Mouse (Mus musculus) forebrain, embryonic 14.5 days (tissue): ENCODE data around the gene Psma6. TPM values are rescaled to one million over a fixed set of nuclear protein-coding genes. Genes with fewer than 3 reads are reported as not detected.

Source experiments
- ATAC-seq: fragments of 200-750 bp; cut with Nextera tagmentation; 2 replicates; pipeline ENCODE4 v1.8.0; 2017; ENCODE audit warnings: mild to moderate bottlenecking, moderate library complexity
- DNase-seq: peaks from one replicate; pipeline ENCODE4 v3.0.0-alpha.2; 2015; ENCODE audit warnings: low spot score
- H3K27ac ChIP-seq: fragments of 300-500 bp; sonication (generic); 2 replicates; pipeline ENCODE4 v1.5.1; 2014; ENCODE audit warnings: low read depth, mild to moderate bottlenecking, control low read depth, low read length, moderate library complexity
- H3K27me3 ChIP-seq: fragments of 300-500 bp; sonication (generic); replicated peaks from 2 replicates; pipeline ENCODE4 v1.6.1; 2014; ENCODE audit warnings: low read length, control low read depth, mixed read lengths; ENCODE audit not compliant: control insufficient read depth, insufficient read depth
- H3K36me3 ChIP-seq: fragments of 300-500 bp; sonication (generic); 2 replicates; pipeline ENCODE4 v1.6.1; 2014; ENCODE audit warnings: low read length, control low read depth; ENCODE audit not compliant: control insufficient read depth, insufficient read depth
- H3K4me1 ChIP-seq: fragments of 300-500 bp; sonication (generic); 2 replicates; pipeline ENCODE4 v1.6.1; 2014; ENCODE audit warnings: antibody characterized with exemption, low read length, control low read depth; ENCODE audit not compliant: control insufficient read depth, insufficient read depth
- H3K4me2 ChIP-seq: fragments of 300-500 bp; sonication (generic); 2 replicates; pipeline ENCODE4 v1.6.1; 2014; ENCODE audit warnings: mild to moderate bottlenecking, control low read depth, low read length
- H3K4me3 ChIP-seq: fragments of 300-500 bp; sonication (generic); 2 replicates; pipeline ENCODE4 v1.5.1; 2014; ENCODE audit warnings: low read depth, low read length, control low read depth
- H3K9ac ChIP-seq: fragments of 300-500 bp; sonication (generic); 2 replicates; pipeline ENCODE4 v1.6.1; 2014; ENCODE audit warnings: mild to moderate bottlenecking, low read length, control low read depth, moderate library complexity
- H3K9me3 ChIP-seq: fragments of 300-500 bp; sonication (generic); replicated peaks from 2 replicates; pipeline ENCODE4 v1.6.1; 2016; ENCODE audit warnings: low read length, control low read depth, mixed read lengths; ENCODE audit not compliant: control insufficient read depth
- WGBS: fragments of 180-500 bp; shearing (Covaris S2); extraction: QIAGEN DNeasy Blood & Tissue Kit; methylation state at CpG from one replicate; pipeline ENCODE4 v1.1.7; 2014; 5-methylcytosine and 5-hydroxymethylcytosine counted together
- polyA plus RNA-seq: library from polyadenylated mRNA; unstranded; fragments of >200 nt; fragmentation: Nextera tagmentation; extraction: Ambion mirVana; gene quantifications from 2 replicates; pipeline ENCODE4 v1.2.1, GENCODE M21; 2014

The Psma6 gene
- polyA plus RNA-seq, 1 experiment from 2014 or later, result 544 TPM

GRCm38 (mm10) chr12:55365083-55365482 lies 18.9 kb upstream of the Psma6 start:
- ATAC-seq, result no peak
- Histone ChIP-seq H3K4me1 (no peaks in the 10 kb centered on the region), H3K36me3 (no peaks in the 10 kb centered on the region)

GRCm38 (mm10) chr12:55372424-55373055 lies 11.5 kb upstream of the Psma6 start:
- Histone ChIP-seq H3K4me2 (no peak overlapping the region), H3K9me3 (no peaks in the 10 kb centered on the region), H3K9ac (no peak overlapping the region), H3K36me3 (no peaks in the 10 kb centered on the region), H3K4me3 (no peak overlapping the region), H3K27ac (no peak overlapping the region), H3K27me3 (no peaks in the 10 kb centered on the region), H3K4me1 (no peaks in the 10 kb centered on the region)
- no peak for ATAC-seq
- WGBS, result 86% methylated on average over 3 of the region's 3 CpGs
- peak; percentile 3 for DNase-seq

More at GRCm38 (mm10) chr12:55365083-55365482, 18.9 kb upstream of the Psma6 start:
- 82% methylated on average over 2 of the region's 2 CpGs for WGBS
- no peak overlapping the region for H3K4me3 ChIP-seq
- H3K4me2 ChIP-seq, result no peak overlapping the region
- H3K9ac ChIP-seq, result no peak overlapping the region
- H3K27ac ChIP-seq, result no peak overlapping the region
- DNase-seq, result no peak
- no peaks in the 10 kb centered on the region for H3K9me3 ChIP-seq
- H3K27me3 ChIP-seq, result no peaks in the 10 kb centered on the region

DNA sequence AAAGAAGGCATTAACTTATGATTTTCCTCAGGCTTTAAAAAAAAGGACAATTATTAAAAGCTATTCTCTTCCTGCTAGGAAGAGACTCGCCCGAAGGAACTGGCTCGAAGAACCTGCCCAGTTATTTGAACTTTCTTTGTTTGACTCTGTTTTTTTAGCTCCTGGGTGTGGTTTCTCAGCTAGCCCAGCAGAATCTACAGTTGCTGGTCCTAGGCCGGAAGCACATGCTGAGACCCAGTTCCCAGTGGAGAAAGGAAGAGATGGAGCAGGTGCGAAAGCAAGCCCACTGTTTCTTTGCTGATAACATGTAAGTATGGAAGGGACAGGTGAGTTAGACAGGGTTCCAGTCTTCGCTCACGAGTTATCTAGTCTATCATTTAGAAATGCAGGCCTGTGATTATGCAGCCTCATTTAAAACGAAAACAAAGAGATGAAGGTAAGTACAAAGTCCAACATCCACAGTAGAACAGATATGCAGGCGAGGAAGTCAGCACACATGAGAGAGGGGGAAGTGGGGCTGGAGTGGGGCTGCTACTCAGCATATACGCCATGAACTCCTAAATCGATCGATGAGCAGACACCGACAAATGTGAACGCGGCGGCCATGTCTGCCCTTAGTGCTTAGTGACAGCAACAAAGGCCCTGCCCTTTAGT lies 6.9 kb upstream of the Psma6 start:
- Histone ChIP-seq H3K9me3 (no peaks in the 10 kb centered on the region), H3K4me1 (no peaks in the 10 kb centered on the region), H3K27me3 (no peaks in the 10 kb centered on the region), H3K27ac (no peak overlapping the region), H3K9ac (no peak overlapping the region), H3K4me2 (no peak overlapping the region), H3K36me3 (peaks cover 3% of the 10 kb centered on the region; the same call in 1 of the 2 replicates), H3K4me3 (no peak overlapping the region)
- ATAC-seq, result no peak
- WGBS, result 93% methylated on average over 16 of the region's 16 CpGs
- no peak for DNase-seq

GRCm38 (mm10) chr12:55377610-55377980 lies 6.4 kb upstream of the Psma6 start:
- Histone ChIP-seq H3K4me1 (no peaks in the 10 kb centered on the region), H3K9me3 (no peaks in the 10 kb centered on the region), H3K36me3 (peaks cover 3% of the 10 kb centered on the region; the same call in 1 of the 2 replicates), H3K9ac (no peak overlapping the region), H3K4me3 (no peak overlapping the region), H3K27ac (no peak overlapping the region), H3K27me3 (no peaks in the 10 kb centered on the region), H3K4me2 (no peak overlapping the region)
- ATAC-seq, result no peak
- WGBS, result 77% methylated on average over 6 of the region's 6 CpGs
- no peak for DNase-seq

- no peaks in the 10 kb centered on the region for H3K27me3 ChIP-seq
- H3K4me3 ChIP-seq, result no peak overlapping the region
- no peak for ATAC-seq
- H3K27ac ChIP-seq, result no peak overlapping the region
- H3K9ac ChIP-seq, result no peak overlapping the region
- H3K4me1 ChIP-seq, result no peaks in the 10 kb centered on the region
- 92% methylated on average over 3 of the region's 3 CpGs for WGBS
- H3K4me2 ChIP-seq, result no peak overlapping the region
- no peaks in the 10 kb centered on the region for H3K9me3 ChIP-seq
- DNase-seq, result no peak
- H3K36me3 ChIP-seq, result no peaks in the 10 kb centered on the region
Measured at GRCm38 (mm10) chr12:55384826-55385225, 804 bp downstream of the Psma6 start.

DNA sequence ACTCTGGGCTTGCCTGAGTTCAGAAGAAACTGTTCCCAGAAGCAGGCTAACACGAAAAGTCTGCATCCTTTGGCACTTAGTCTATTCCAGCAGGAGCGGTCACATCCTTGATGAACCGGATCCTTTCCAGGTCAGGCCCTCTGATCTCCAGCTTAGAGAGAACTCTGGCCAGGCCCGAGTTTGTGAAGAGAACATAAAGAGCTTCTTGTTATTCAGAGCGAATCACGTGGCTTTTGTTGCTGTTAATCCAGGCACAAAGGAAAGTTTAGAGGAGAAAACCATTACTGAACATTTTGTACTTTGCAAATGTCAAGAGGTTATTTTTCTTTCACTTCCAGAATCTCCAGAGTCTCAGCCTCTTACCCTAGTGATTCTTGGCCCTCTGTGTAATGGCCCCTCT lies 1.9 kb downstream of the Psma6 start:
- Histone ChIP-seq H3K27ac (no peak overlapping the region), H3K4me3 (no peak overlapping the region), H3K36me3 (no peaks in the 10 kb centered on the region), H3K9ac (no peak overlapping the region), H3K4me2 (no peak overlapping the region), H3K27me3 (no peaks in the 10 kb centered on the region), H3K9me3 (no peaks in the 10 kb centered on the region), H3K4me1 (no peaks in the 10 kb centered on the region)
- DNase-seq, result peak; percentile 14
- ATAC-seq, result no peak
- WGBS, result 9% methylated on average over 6 of the region's 6 CpGs

DNA sequence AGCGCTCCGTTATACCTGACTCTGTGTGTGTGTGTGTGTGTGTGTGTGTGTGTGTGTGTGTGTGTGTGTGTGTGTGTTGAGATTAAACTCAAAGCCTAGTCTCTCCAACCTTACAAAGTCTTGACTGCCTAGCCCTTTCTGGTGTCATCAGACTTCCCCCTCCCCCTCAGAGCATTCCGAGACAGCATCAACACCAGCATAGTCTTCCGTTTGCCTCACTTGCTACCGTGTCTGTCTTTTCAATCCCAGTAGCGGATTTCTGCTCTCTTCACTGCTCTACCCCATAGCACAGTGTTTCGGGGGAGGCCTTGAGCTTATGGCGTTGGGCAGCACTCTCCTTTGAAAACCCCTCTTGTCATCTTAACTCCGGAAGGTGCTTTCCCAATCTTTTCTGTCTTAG lies 2.4 kb downstream of the Psma6 start:
- Histone ChIP-seq H3K4me1 (no peaks in the 10 kb centered on the region), H3K4me3 (no peak overlapping the region), H3K4me2 (no peak overlapping the region), H3K27ac (no peak overlapping the region), H3K9ac (no peak overlapping the region), H3K9me3 (no peaks in the 10 kb centered on the region), H3K27me3 (no peaks in the 10 kb centered on the region), H3K36me3 (no peaks in the 10 kb centered on the region)
- DNase-seq, result no peak
- ATAC-seq, result no peak
- 60% methylated on average over 9 of the region's 9 CpGs for WGBS

DNA sequence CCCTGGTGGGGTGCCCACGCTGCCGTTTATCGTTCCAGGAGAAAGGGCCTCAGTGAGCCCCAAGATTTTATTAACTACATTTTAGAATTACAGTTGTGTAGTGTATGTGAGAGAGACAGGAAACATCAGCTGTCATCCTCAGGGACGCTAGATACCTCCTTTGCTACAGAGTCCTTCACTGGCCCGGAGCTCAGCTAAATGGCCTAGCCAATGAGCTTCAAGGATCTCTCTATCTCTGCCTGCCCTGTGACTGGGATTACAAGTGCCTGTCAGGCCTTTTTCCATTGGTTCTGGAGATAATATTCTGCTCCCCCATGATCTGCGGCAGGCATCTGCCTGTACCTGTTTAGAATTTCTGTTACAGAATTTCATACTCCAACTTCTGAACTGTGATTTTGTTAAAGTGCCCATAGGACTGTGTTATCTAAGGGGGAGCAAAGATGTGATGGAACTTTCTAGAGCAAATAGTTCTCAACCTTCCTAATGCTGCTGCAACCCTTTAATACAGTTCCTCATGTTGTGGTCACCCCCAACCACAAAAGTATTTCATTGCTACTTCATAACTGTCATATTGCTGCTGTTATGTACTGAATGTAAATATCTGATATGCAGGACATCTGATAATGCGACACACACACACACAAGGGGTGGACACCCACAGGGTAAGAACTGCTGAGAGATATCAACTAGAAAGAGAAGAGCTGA lies 3.2 kb downstream of the Psma6 start:
- 82% methylated on average over 7 of the region's 7 CpGs for WGBS

More for the DNA sequence above, 3.2 kb downstream of the Psma6 start:
- Histone ChIP-seq H3K4me2 (no peak overlapping the region), H3K4me3 (no peak overlapping the region), H3K9me3 (no peaks in the 10 kb centered on the region), H3K36me3 (no peaks in the 10 kb centered on the region), H3K27me3 (no peaks in the 10 kb centered on the region), H3K4me1 (no peaks in the 10 kb centered on the region), H3K27ac (no peak overlapping the region), H3K9ac (no peak overlapping the region)
- DNase-seq (no peak), ATAC-seq (no peak)
